Mouse (Mus musculus) cortical plate, adult 2 months (tissue): Measurements from ENCODE around the gene Glis3.

Experiments used
- CTCF ChIP-seq: fragments of 200-500 bp; IDR thresholded peaks from 2 replicates; pipeline ENCODE4 v1.5.1; 2011; ENCODE audit warnings: mild to moderate bottlenecking, control low read depth, low read length; ENCODE audit not compliant: insufficient read depth; ENCODE audit errors: extremely low read depth
- POLR2A ChIP-seq: fragments of 200-500 bp; IDR thresholded peaks from 2 replicates; pipeline ENCODE4 v1.6.1; 2011; ENCODE audit warnings: mild to moderate bottlenecking, low read length, control low read depth; ENCODE audit not compliant: insufficient read depth; ENCODE audit errors: extremely low read depth

GRCm38 (mm10) chr19:28471144-28471543 lies 208.7 kb downstream of the Glis3 start:
- TF ChIP-seq POLR2A (no peak), CTCF (no peak)
